Mouse (Mus musculus): ENCODE data around the gene Nkain1.

DNA sequence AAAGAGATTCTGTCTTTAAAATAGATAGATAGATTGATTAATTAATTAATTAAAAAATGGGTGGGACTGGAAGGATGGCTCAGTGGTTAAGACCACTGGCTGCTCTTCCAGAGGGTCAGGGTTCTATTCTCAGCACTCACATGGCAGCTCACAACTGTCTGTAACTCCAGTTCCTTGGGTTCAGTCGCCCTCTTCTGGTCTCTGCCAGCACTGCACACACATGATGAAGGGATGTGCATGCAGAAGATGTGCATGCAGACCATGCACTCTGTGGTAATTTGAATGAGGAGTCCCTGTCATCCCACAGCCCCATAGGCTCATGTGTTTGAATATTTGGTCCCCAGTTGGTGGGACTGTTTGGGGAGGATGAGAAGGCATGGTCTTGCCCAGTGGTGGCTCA, 38.2 kb downstream of the Nkain1 start:
- no peak for TF ChIP-seq GATA1 (IDR thresholded peaks at IDR 0.05; ENCODE audit: low read length)
- TF ChIP-seq TAL1 (IDR thresholded peaks at IDR 0.05; ENCODE audit: low read length): no peak

Measured in erythroblast, embryonic 14.5 days (primary cell).